Mouse (Mus musculus) myocyte (in vitro differentiated cells): ENCODE measurements around the gene Ctsl. TPM values are rescaled to one million over a fixed set of nuclear protein-coding genes. Genes with fewer than 3 reads are reported as not detected.

Experiments
- H3K27me3 ChIP-seq: one replicate; pipeline ENCODE4 v1.6.1; 2011; ENCODE audit not compliant: control insufficient read depth, insufficient read depth, insufficient read length
- H3K36me3 ChIP-seq: one replicate; pipeline ENCODE4 v1.6.1; 2011; ENCODE audit not compliant: control insufficient read depth, insufficient read depth
- H3K4me2 ChIP-seq: one replicate; pipeline ENCODE4 v1.6.1; 2011; ENCODE audit warnings: low read depth, control low read depth
- H3K4me3 ChIP-seq: one replicate; pipeline ENCODE4 v1.5.1; 2011; ENCODE audit warnings: mild to moderate bottlenecking, control low read depth, moderate library complexity
- H3K79me2 ChIP-seq: one replicate; pipeline ENCODE4 v1.6.1; 2011; ENCODE audit not compliant: control insufficient read depth, insufficient read depth
- H3ac ChIP-seq: one replicate; pipeline ENCODE4 v1.6.1; 2011; ENCODE audit not compliant: control insufficient read depth, insufficient read length
- CEBPB ChIP-seq: IDR thresholded peaks from 2 replicates; pipeline ENCODE4 v1.6.1; 2011; ENCODE audit warnings: mild to moderate bottlenecking, moderate library complexity; ENCODE audit not compliant: poor library complexity, insufficient read depth, severe bottlenecking
- E2F4 ChIP-seq: IDR thresholded peaks from one replicate; pipeline ENCODE4 v1.6.1; 2011; ENCODE audit warnings: mild to moderate bottlenecking, control low read depth, moderate library complexity; ENCODE audit not compliant: insufficient read depth
- MAX ChIP-seq: IDR thresholded peaks from one replicate; pipeline ENCODE4 v1.6.1; 2011; ENCODE audit warnings: low read depth, mild to moderate bottlenecking, control low read depth
- MYOD1 ChIP-seq, 3 experiments: IDR thresholded peaks; one replicate each; pipeline ENCODE4 v1.6.1; 2011; ENCODE audit warnings: control low read depth in 2 of 3, low read depth in 2 of 3, mild to moderate bottlenecking in 2 of 3, moderate library complexity in 1 of 3; ENCODE audit not compliant: insufficient read length in 2 of 3, control insufficient read depth in 1 of 3
- MYOG ChIP-seq, 3 experiments: IDR thresholded peaks; one replicate each; pipeline ENCODE4 v1.6.1; 2011; ENCODE audit warnings: control low read depth in 2 of 3, low read depth in 2 of 3, mild to moderate bottlenecking in 2 of 3; ENCODE audit not compliant: insufficient read length in 2 of 3, control insufficient read depth in 1 of 3, insufficient read depth in 1 of 3
- POLR2A ChIP-seq: IDR thresholded peaks from one replicate; pipeline ENCODE4 v1.6.1; 2011; ENCODE audit warnings: low read depth, mild to moderate bottlenecking, control low read depth, moderate library complexity; ENCODE audit not compliant: insufficient read length
- POLR2AphosphoS2 ChIP-seq: IDR thresholded peaks from one replicate; pipeline ENCODE4 v1.6.1; 2011; ENCODE audit warnings: low read depth, control low read depth; ENCODE audit not compliant: insufficient read length
- REST ChIP-seq: IDR thresholded peaks from one replicate; pipeline ENCODE4 v1.6.1; 2011; ENCODE audit warnings: mild to moderate bottlenecking, control low read depth, moderate library complexity; ENCODE audit not compliant: insufficient read depth, insufficient read length
- SRF ChIP-seq: IDR thresholded peaks from one replicate; pipeline ENCODE4 v1.6.1; 2011; ENCODE audit warnings: low read depth; ENCODE audit not compliant: control insufficient read depth, insufficient read length
- TCF12 ChIP-seq: IDR thresholded peaks from one replicate; pipeline ENCODE4 v1.6.1; 2011; ENCODE audit warnings: mild to moderate bottlenecking, control low read depth; ENCODE audit not compliant: poor library complexity, insufficient read depth, severe bottlenecking
- TCF3 ChIP-seq: IDR thresholded peaks from one replicate; pipeline ENCODE4 v1.6.1; 2011; ENCODE audit warnings: low read depth, control low read depth; ENCODE audit not compliant: insufficient read length
- USF1 ChIP-seq: IDR thresholded peaks from one replicate; pipeline ENCODE4 v1.6.1; 2011; ENCODE audit warnings: low read depth, mild to moderate bottlenecking, control low read depth, moderate library complexity
- polyA plus RNA-seq: library from polyadenylated mRNA; unstranded; fragments of >200 nt; fragmentation: generic; extraction: Trizol; gene quantifications from one replicate; pipeline ENCODE4 v1.2.1, GENCODE M21; 2012; ENCODE audit warnings: missing spikeins

Ctsl gene
- polyA plus RNA-seq, 1 experiment: 778 TPM

GRCm38 (mm10) chr13:64402504-64402949 is 31.8 kb upstream of the Ctsl start:
- Histone ChIP-seq H3K4me3 (no peak overlapping the region), H3K36me3 (no peaks in the 10 kb centered on the region), H3K79me2 (no peaks in the 10 kb centered on the region), H3K4me2 (peak overlapping the region; percentile 43), H3K27me3 (no peaks in the 10 kb centered on the region), H3ac (no peak overlapping the region)
- TF ChIP-seq MYOG (IDR thresholded peaks at IDR 0.05; ENCODE audit: control insufficient read depth in 1 of 3, insufficient read depth in 1 of 3, insufficient read length in 2 of 3, low read depth in 2 of 3): no peak
- no peak for TF ChIP-seq POLR2AphosphoS2
- no peak for TF ChIP-seq E2F4
- TF ChIP-seq USF1: no peak
- TF ChIP-seq REST: no peak
- TF ChIP-seq MAX: no peak
- TF ChIP-seq CEBPB: no peak
- TF ChIP-seq TCF12: no peak
- TF ChIP-seq TCF3: no peak
- no peak for TF ChIP-seq MYOD1 (IDR thresholded peaks at IDR 0.05; ENCODE audit: control insufficient read depth in 1 of 3, insufficient read length in 2 of 3, low read depth in 2 of 3)
- no peak for TF ChIP-seq POLR2A
- no peak for TF ChIP-seq SRF

- Histone ChIP-seq H3K4me2 (peak overlapping the region; percentile 43), H3K27me3 (no peaks in the 10 kb centered on the region), H3ac (no peak overlapping the region), H3K36me3 (no peaks in the 10 kb centered on the region), H3K79me2 (no peaks in the 10 kb centered on the region), H3K4me3 (no peak overlapping the region)
- TF ChIP-seq TCF12 (no peak), E2F4 (no peak), CEBPB (no peak), SRF (no peak), MYOG (IDR thresholded peaks at IDR 0.05; ENCODE audit: control insufficient read depth in 1 of 3, insufficient read depth in 1 of 3, insufficient read length in 2 of 3, low read depth in 2 of 3) (no peak), POLR2A (no peak), TCF3 (no peak), POLR2AphosphoS2 (no peak), REST (no peak), USF1 (no peak), MYOD1 (IDR thresholded peaks at IDR 0.05; ENCODE audit: control insufficient read depth in 1 of 3, insufficient read length in 2 of 3, low read depth in 2 of 3) (no peak), MAX (no peak)
Measured at GRCm38 (mm10) chr13:64402006-64402405, 31.3 kb upstream of the Ctsl start.

- no peak for TF ChIP-seq TCF3
- no peak for TF ChIP-seq MYOD1 (IDR thresholded peaks at IDR 0.05; ENCODE audit: control insufficient read depth in 1 of 3, insufficient read length in 2 of 3, low read depth in 2 of 3)
- TF ChIP-seq MAX: no peak
- TF ChIP-seq CEBPB: peak; percentile 95
- Histone ChIP-seq H3K4me3 (no peak overlapping the region), H3K79me2 (no peaks in the 10 kb centered on the region), H3K27me3 (no peaks in the 10 kb centered on the region), H3ac (no peak overlapping the region), H3K36me3 (no peaks in the 10 kb centered on the region), H3K4me2 (peak overlapping the region; percentile 43)
Measured at GRCm38 (mm10) chr13:64400801-64401361, 30.2 kb upstream of the Ctsl start.

GRCm38 (mm10) chr13:64399906-64400305 is 29.2 kb upstream of the Ctsl start:
- Histone ChIP-seq H3K27me3 (no peaks in the 10 kb centered on the region), H3K4me2 (no peak overlapping the region), H3K4me3 (no peak overlapping the region), H3K36me3 (no peaks in the 10 kb centered on the region), H3K79me2 (no peaks in the 10 kb centered on the region), H3ac (no peak overlapping the region)
- TF ChIP-seq MAX: no peak
- no peak for TF ChIP-seq E2F4

- Histone ChIP-seq H3K27me3 (no peaks in the 10 kb centered on the region), H3K4me3 (no peak overlapping the region), H3ac (no peak overlapping the region), H3K79me2 (no peaks in the 10 kb centered on the region), H3K4me2 (peak overlapping the region; percentile 40), H3K36me3 (no peaks in the 10 kb centered on the region)
- TF ChIP-seq POLR2A (no peak), USF1 (peak; percentile 92), CEBPB (peak; percentile 75; the same call in 1 of the 2 replicates), MAX (no peak)
Measured at GRCm38 (mm10) chr13:64398065-64398464, 27.4 kb upstream of the Ctsl start.
